Mouse (Mus musculus): ENCODE measurements around the gene Bcat2. TPM values are rescaled to one million over a fixed set of nuclear protein-coding genes. Genes with fewer than 3 reads are reported as not detected.

Gene Bcat2
- polyA plus RNA-seq, 1 experiment from 2014 or later = 72.0 TPM

DNA sequence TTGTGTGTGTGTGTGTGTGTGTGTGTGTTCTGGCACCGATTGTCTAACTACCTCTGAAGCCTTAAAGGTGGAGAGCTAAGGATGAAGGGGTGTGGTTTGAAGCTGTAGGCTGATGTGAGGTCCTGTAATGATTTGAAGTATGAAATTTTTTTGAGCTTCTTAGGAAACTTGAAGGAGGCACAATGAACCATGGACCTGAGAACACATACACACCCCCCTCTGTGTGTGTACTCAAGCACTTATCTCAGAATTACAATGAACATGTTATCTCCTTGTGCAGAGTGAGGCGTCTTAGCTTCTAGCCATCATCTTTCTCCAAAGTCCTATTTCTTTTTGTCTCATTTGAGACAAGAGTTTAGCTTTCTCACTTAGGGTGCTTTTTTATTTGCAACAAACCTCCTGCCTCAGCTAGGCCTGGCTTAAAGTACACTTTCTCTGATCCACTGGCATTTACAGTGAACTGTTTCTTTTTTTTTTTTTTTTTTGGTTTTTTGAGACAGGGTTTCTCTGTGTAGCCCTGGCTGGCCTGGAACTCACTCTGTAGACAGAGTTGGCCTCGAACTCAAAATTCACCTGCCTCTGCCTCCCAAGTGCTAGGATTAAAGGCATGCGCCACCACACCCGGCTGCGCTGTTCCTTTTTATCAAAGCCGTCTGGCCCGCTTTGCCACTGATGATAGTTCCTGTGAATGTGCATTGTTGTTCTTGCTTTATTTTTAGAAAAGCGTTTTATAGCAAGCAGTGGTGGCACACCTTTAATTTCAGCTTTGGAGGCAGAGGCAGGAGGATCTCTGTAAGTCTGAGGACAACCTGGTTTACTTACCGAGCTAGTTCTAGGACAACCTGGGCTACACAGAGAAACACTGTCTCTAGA, 1.1 kb upstream of the Bcat2 start:
- H3K4me2 ChIP-seq (ENCODE audit: low read length) = peak overlapping the region; percentile 72
- H3K36me3 ChIP-seq (ENCODE audit: control insufficient read depth, insufficient read depth, low read length) = no peaks in the 10 kb centered on the region
- H3K4me3 ChIP-seq (ENCODE audit: control insufficient read depth in 1 of 2, insufficient read depth in 1 of 2, low read depth in 1 of 2, low read length in 2 of 2) = peak overlapping the region; percentile 19 to 41; a peak in 3 of 4 replicates
- peak overlapping the region; percentile 45; the same call in 1 of the 2 replicates for H3K9ac ChIP-seq (ENCODE audit: low read length)
- H3K9me3 ChIP-seq (ENCODE audit: control insufficient read depth, low read length) = no peaks in the 10 kb centered on the region
- WGBS = 68% methylated on average over 10 of the region's 10 CpGs
- no peaks in the 10 kb centered on the region for H3K27me3 ChIP-seq (ENCODE audit: control insufficient read depth, insufficient read depth, low read length)
- no peak for ATAC-seq (ENCODE audit: insufficient number of reproducible peaks, insufficient read depth, low FRiP score, low read depth)
- peaks cover 16 to 24% of the 10 kb centered on the region in 2 experiments for H3K4me1 ChIP-seq (ENCODE audit: control insufficient read depth in 2 of 2, insufficient read depth in 2 of 2, low read length in 2 of 2)
- H3K27ac ChIP-seq (replicated peaks in 1 of 2; ENCODE audit: control insufficient read depth in 1 of 2, insufficient read depth in 1 of 2, low read depth in 2 of 2, low read length in 2 of 2) = peak overlapping the region; percentile 65 to 80

DNA sequence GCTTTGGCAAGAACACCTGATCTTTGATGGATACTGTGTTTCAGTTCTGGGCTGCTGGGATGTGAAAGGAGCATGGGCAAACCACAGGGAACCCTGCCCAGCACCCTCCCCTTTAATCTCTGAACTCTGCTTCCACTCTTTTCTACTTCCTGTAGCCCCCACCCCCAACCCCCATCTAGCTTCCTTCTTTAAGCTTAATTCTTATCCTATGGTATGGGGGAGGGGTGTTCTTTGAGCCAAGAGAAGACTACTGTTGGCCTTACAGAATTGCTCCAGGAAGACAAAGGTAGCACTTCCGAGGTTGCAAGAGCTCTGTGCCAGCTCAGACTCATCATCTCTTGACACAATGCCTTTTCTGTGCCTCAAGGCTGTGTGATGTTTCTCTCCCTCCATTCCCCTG, 2.0 kb downstream of the Bcat2 start:
- WGBS = 52% methylated on average over 1 of the region's 1 CpGs
- no peak for ATAC-seq (ENCODE audit: insufficient number of reproducible peaks, insufficient read depth, low FRiP score, low read depth)
- no peak overlapping the region for H3K4me3 ChIP-seq (ENCODE audit: control insufficient read depth in 1 of 2, insufficient read depth in 1 of 2, low read depth in 1 of 2, low read length in 2 of 2)
- peaks cover 25 to 31% of the 10 kb centered on the region in 2 experiments for H3K4me1 ChIP-seq (ENCODE audit: control insufficient read depth in 2 of 2, insufficient read depth in 2 of 2, low read length in 2 of 2)
- peaks cover 16% of the 10 kb centered on the region for H3K36me3 ChIP-seq (ENCODE audit: control insufficient read depth, insufficient read depth, low read length)
- H3K9me3 ChIP-seq (ENCODE audit: control insufficient read depth, low read length) = no peaks in the 10 kb centered on the region
- peak overlapping the region; percentile 81 for H3K4me2 ChIP-seq (ENCODE audit: low read length)
- H3K9ac ChIP-seq (ENCODE audit: low read length) = no peak overlapping the region
- no peaks in the 10 kb centered on the region for H3K27me3 ChIP-seq (ENCODE audit: control insufficient read depth, insufficient read depth, low read length)
- H3K27ac ChIP-seq (replicated peaks in 1 of 2; ENCODE audit: control insufficient read depth in 1 of 2, insufficient read depth in 1 of 2, low read depth in 2 of 2, low read length in 2 of 2) = no peak overlapping the region; a peak in 1 of 4 replicates

DNA sequence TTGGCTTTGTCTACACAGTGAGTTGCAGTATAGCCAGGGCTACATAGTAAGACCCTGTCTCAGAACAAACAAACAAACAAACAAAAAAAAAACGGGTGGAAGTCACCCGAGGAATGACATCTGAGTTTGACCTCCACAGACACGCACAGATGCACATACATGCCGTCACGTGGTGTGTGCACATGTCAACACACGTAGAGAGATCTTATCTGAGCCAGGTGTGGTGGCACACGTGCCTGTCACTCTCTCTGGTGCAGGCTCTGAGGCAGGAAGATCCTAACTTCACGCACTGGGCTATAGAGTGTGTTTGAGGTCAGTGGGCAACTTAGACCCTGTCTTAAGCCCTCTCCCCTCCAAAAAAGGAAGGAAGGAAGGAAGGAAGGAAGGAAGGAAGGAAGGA, 4.0 kb downstream of the Bcat2 start:
- 0 out of 4 replicates have a peak overlapping the region, but pooled peaks of 1 of the 2 experiments have one; percentile 3 for H3K27ac ChIP-seq (replicated peaks in 1 of 2; ENCODE audit: control insufficient read depth in 1 of 2, insufficient read depth in 1 of 2, low read depth in 2 of 2, low read length in 2 of 2)
- H3K4me3 ChIP-seq (ENCODE audit: control insufficient read depth in 1 of 2, insufficient read depth in 1 of 2, low read depth in 1 of 2, low read length in 2 of 2) = no peak overlapping the region
- peaks cover 29% of the 10 kb centered on the region for H3K36me3 ChIP-seq (ENCODE audit: control insufficient read depth, insufficient read depth, low read length)
- no peak for ATAC-seq (ENCODE audit: insufficient number of reproducible peaks, insufficient read depth, low FRiP score, low read depth)
- no peak overlapping the region for H3K4me2 ChIP-seq (ENCODE audit: low read length)
- no peaks in the 10 kb centered on the region for H3K9me3 ChIP-seq (ENCODE audit: control insufficient read depth, low read length)
- peaks cover 19 to 20% of the 10 kb centered on the region in 2 experiments for H3K4me1 ChIP-seq (ENCODE audit: control insufficient read depth in 2 of 2, insufficient read depth in 2 of 2, low read length in 2 of 2)
- WGBS = 77% methylated on average over 8 of the region's 8 CpGs
- H3K27me3 ChIP-seq (ENCODE audit: control insufficient read depth, insufficient read depth, low read length) = no peaks in the 10 kb centered on the region
- H3K9ac ChIP-seq (ENCODE audit: low read length) = no peak overlapping the region; the same call in 1 of the 2 replicates

DNA sequence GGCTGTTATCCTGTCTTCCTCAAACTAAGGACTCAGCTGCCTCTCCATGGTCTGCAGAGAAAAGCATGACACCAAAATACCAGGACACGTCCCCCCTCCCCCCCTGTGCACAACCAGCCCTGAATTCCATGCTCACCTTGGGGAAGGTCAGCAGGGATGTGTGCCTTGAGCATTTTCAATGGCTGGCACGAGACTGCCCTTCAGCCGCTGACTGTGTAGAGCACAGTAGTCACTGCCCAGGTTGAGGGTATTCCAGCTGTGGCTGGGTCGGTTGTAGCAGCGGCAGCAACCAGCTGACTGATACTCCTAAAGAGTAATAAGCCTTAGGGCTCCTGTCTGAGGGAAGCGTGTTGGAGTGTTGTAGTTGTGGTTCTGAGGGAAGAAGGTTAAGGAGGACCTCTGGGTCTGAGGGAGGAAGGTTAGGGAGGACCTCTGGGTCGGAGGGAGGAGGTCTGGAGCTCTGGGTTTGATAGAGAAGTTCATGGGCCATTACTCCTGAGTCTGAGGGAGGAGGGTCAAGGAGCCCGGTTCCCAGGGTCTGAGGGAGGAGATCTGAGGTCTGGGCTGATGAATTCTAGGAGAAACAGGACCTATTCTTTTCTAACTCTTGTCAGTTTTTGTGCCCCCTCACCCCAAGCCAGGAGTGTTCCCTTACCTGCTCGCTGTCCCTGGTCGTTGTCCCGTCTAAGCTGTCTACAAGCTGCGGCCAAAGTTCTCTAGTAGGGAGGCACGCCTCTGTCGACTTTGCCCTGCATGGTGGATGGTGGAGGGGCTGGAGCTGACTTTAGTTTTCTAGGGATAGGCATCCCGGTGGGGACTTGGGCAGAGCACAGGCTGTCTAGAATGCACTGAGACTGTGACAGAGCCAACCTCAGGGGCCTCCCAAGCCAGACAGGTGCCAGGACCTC, 4.8 kb downstream of the Bcat2 start:
- no peaks in the 10 kb centered on the region for H3K9me3 ChIP-seq (ENCODE audit: control insufficient read depth, low read length)
- H3K4me2 ChIP-seq (ENCODE audit: low read length) = no peak overlapping the region
- H3K27me3 ChIP-seq (ENCODE audit: control insufficient read depth, insufficient read depth, low read length) = no peaks in the 10 kb centered on the region
- no peak overlapping the region; the same call in 1 of the 2 replicates for H3K9ac ChIP-seq (ENCODE audit: low read length)
- H3K27ac ChIP-seq (replicated peaks in 1 of 2; ENCODE audit: control insufficient read depth in 1 of 2, insufficient read depth in 1 of 2, low read depth in 2 of 2, low read length in 2 of 2) = 0 out of 4 replicates have a peak overlapping the region, but pooled peaks of 1 of the 2 experiments have one; percentile 3
- no peak for ATAC-seq (ENCODE audit: insufficient number of reproducible peaks, insufficient read depth, low FRiP score, low read depth)
- 72% methylated on average over 15 of the region's 15 CpGs for WGBS
- H3K36me3 ChIP-seq (ENCODE audit: control insufficient read depth, insufficient read depth, low read length) = peaks cover 32% of the 10 kb centered on the region
- peaks cover 19 to 20% of the 10 kb centered on the region in 2 experiments for H3K4me1 ChIP-seq (ENCODE audit: control insufficient read depth in 2 of 2, insufficient read depth in 2 of 2, low read length in 2 of 2)
- no peak overlapping the region for H3K4me3 ChIP-seq (ENCODE audit: control insufficient read depth in 1 of 2, insufficient read depth in 1 of 2, low read depth in 1 of 2, low read length in 2 of 2)

DNA sequence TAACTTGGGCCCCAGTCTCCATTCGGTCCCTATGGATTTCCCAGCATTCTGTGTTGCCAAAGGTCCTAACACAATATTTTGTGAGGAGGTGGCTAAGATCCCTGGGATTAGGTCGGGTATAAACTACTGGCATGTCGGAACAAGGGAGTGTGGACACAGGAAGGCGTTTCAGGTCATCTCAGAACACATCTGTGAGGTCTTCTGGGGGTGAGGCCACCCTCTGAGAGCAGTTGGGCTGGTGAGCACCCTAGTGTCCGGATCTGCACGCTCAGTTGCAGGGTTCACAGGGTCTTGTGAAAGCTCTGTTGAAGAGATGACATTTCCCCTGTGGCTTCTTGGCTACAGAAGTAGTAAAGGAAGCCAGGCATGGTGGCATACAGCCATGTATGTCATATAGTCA, 16.0 kb downstream of the Bcat2 start:
- WGBS = 88% methylated on average over 6 of the region's 6 CpGs
- peaks cover 46% of the 10 kb centered on the region for H3K36me3 ChIP-seq (ENCODE audit: control insufficient read depth, insufficient read depth, low read length)

DNA sequence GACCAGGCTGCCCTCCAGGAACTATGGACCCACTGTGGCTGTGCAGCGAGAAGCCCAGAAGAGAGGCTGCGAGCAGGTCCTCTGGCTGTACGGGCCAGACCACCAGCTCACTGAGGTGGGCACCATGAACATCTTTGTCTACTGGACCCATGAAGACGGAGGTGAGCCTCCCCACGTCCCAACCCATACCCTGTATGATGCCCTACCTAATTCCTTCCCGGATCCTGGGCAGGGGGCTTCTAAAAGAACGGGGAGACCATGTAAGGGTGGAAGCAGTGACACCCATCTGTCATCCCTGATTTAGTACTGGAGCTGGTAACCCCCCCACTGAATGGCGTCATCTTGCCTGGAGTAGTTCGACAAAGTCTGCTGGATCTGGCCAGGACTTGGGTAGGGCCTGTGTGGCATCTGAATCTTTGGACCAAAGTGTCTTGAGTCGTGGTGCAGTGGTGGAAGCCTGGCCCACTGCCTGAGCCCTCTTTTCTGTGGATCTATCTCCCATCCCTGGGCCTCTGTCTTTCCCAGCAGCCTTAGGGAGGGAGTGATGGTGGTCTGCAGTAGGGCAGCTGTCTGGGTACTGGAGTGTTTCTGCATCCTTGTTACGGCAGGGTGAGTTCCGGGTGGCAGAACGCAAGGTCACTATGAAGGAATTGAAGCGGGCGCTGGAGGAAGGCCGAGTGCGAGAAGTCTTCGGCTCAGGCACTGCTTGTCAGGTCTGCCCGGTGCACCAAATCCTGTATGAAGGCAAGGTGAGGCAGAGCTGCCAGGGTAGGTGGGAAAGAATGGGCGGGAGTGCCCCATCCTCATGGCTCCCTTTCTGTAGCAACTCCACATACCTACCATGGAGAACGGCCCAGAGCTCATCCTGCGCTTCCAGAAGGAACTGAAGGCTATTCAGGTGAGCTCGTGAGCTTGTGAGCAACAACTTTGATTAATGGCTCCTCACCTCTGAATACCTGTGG, 18.0 kb downstream of the Bcat2 start:
- Histone ChIP-seq H3K4me1 (ENCODE audit: control insufficient read depth in 2 of 2, insufficient read depth in 2 of 2, low read length in 2 of 2) (peaks cover 0 to 3% of the 10 kb centered on the region in 2 experiments; a peak in 1 of 4 replicates), H3K27me3 (ENCODE audit: control insufficient read depth, insufficient read depth, low read length) (no peaks in the 10 kb centered on the region), H3K27ac (replicated peaks in 1 of 2; ENCODE audit: control insufficient read depth in 1 of 2, insufficient read depth in 1 of 2, low read depth in 2 of 2, low read length in 2 of 2) (no peak overlapping the region), H3K36me3 (ENCODE audit: control insufficient read depth, insufficient read depth, low read length) (peaks cover 31% of the 10 kb centered on the region), H3K4me2 (ENCODE audit: low read length) (no peak overlapping the region), H3K9ac (ENCODE audit: low read length) (no peak overlapping the region), H3K9me3 (ENCODE audit: control insufficient read depth, low read length) (no peaks in the 10 kb centered on the region), H3K4me3 (ENCODE audit: control insufficient read depth in 1 of 2, insufficient read depth in 1 of 2, low read depth in 1 of 2, low read length in 2 of 2) (no peak overlapping the region)
- no peak for ATAC-seq (ENCODE audit: insufficient number of reproducible peaks, insufficient read depth, low FRiP score, low read depth)
- 93% methylated on average over 23 of the region's 23 CpGs for WGBS

More for the DNA sequence above, 16.0 kb downstream of the Bcat2 start:
- H3K9ac ChIP-seq (ENCODE audit: low read length) = no peak overlapping the region
- H3K27ac ChIP-seq (replicated peaks in 1 of 2; ENCODE audit: control insufficient read depth in 1 of 2, insufficient read depth in 1 of 2, low read depth in 2 of 2, low read length in 2 of 2) = no peak overlapping the region
- H3K4me3 ChIP-seq (ENCODE audit: control insufficient read depth in 1 of 2, insufficient read depth in 1 of 2, low read depth in 1 of 2, low read length in 2 of 2) = no peak overlapping the region
- no peak for ATAC-seq (ENCODE audit: insufficient number of reproducible peaks, insufficient read depth, low FRiP score, low read depth)
- H3K4me1 ChIP-seq (ENCODE audit: control insufficient read depth in 2 of 2, insufficient read depth in 2 of 2, low read length in 2 of 2) = peaks cover 0 to 3% of the 10 kb centered on the region in 2 experiments; a peak in 1 of 4 replicates
- no peak overlapping the region for H3K4me2 ChIP-seq (ENCODE audit: low read length)
- no peaks in the 10 kb centered on the region for H3K9me3 ChIP-seq (ENCODE audit: control insufficient read depth, low read length)
- H3K27me3 ChIP-seq (ENCODE audit: control insufficient read depth, insufficient read depth, low read length) = no peaks in the 10 kb centered on the region

Data from heart, embryonic 14.5 days (tissue).